Mouse (Mus musculus): Measurements from ENCODE around the gene Sdk2. TPM values are rescaled to one million over a fixed set of nuclear protein-coding genes. Genes with fewer than 3 reads are reported as not detected.

Sdk2 gene
- total RNA-seq, 2 experiments from 2014 or later, result 32.2 to 34.5 TPM

- intact Hi-C loops (cut with DNase I), result no loop called here
- DNase-seq (ENCODE audit: extremely low spot score in 1 of 2, low spot score in 2 of 2), result no peak
These were observed 326.7 kb downstream of the Sdk2 start for GRCm38 (mm10) chr11:113740100-113740499.

DNA sequence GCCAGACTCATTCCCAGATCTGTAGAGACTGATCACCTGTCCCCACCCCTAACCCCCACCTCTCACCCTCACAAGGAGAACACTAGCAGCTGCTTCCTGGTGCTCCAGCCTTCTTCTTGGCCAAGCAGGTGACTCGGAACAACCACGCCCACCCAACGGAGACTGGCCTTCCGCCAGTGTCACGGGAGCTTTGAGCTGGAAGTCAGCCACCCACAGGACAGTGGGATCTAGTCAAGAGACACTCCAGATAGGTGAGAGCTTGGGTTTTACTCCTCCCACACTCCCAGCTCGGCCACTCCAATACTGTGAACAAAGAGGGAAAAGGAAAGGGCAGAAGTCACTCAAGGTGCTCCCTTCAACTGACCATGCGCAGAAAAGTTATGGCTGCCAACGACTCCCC lies 327.6 kb downstream of the Sdk2 start:
- intact Hi-C loops (cut with DNase I), result no loop called here
- peak in 1 of 2 experiments; percentile 53 for DNase-seq (ENCODE audit: extremely low spot score in 1 of 2, low spot score in 2 of 2)

- DNase-seq (ENCODE audit: extremely low spot score in 1 of 2, low spot score in 2 of 2), result no peak
- intact Hi-C loops (cut with DNase I), result no loop called here
These were observed 328.9 kb downstream of the Sdk2 start for GRCm38 (mm10) chr11:113737912-113738311.

DNA sequence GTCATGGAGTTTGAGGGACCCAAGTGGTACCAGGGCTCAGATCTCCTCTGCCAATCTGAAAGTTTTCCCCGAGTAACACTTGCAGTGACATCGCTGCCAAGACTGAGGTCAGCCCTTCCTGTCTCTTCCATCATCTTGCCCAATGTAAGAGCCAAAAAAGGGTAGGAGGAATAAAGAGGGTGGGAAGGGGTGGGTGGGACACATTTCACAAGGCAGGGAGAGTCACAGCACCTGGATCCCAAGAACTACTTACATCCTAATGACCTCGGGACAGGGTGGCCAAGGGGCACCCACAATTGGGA lies 329.3 kb downstream of the Sdk2 start:
- intact Hi-C loops (cut with DNase I), result no loop called here
- no peak for DNase-seq (ENCODE audit: extremely low spot score in 1 of 2, low spot score in 2 of 2)

DNA sequence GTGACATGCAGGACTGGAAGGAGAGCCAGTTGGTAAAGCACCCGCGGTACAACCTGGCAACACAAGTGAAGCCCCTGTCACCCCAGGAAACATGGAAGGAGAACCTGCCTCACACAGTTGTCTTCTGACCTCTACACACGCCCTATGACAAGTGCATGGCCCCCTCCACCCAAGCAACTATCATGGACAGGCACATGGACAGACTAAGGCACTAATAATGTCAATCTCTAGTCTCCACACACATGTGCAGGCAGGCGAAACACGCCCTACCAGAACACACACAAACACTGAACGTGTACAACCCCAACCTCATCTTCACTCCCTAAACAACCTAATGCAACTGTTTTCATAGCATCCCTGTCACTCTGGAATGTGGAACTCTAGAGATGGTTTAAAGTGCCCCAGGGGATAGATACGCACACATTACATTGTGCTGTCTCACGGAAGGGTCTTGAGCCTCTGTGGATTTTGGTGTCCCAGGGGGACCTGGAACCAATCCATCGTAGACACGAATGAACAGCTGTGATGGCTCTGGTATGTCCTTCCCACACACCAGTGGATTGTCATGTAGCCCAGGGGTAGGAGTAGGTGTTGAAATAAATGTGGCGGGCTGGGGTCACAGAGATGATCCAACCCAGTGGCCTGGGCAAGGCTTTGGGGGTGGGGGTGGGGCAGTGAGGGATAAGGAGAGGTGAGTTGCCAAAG lies 329.8 kb downstream of the Sdk2 start:
- intact Hi-C loops (cut with DNase I), result no loop called here
- DNase-seq (ENCODE audit: extremely low spot score in 1 of 2, low spot score in 2 of 2), result no peak

DNA sequence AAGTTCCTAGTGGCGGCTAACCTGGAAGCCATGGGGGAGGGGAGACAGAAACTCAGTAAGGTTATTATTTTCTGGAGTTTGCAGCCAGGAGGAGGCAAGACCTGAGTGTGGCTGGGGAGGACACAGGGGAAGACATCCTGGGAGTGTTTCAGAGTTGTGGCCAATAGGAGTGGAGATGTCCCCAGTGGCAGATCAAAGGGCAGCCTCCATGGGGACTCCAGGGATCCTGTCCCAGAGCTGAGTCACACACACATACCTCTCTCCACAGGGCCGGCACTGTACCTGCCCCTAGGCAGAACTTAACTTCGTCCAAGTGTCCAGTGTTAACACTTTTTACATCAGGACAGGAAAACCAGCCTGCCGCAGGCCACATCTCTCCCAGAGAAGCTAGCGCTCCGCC lies 331.7 kb downstream of the Sdk2 start:
- no peak for DNase-seq (ENCODE audit: extremely low spot score in 1 of 2, low spot score in 2 of 2)
- intact Hi-C loops (cut with DNase I), result no loop called here

DNA sequence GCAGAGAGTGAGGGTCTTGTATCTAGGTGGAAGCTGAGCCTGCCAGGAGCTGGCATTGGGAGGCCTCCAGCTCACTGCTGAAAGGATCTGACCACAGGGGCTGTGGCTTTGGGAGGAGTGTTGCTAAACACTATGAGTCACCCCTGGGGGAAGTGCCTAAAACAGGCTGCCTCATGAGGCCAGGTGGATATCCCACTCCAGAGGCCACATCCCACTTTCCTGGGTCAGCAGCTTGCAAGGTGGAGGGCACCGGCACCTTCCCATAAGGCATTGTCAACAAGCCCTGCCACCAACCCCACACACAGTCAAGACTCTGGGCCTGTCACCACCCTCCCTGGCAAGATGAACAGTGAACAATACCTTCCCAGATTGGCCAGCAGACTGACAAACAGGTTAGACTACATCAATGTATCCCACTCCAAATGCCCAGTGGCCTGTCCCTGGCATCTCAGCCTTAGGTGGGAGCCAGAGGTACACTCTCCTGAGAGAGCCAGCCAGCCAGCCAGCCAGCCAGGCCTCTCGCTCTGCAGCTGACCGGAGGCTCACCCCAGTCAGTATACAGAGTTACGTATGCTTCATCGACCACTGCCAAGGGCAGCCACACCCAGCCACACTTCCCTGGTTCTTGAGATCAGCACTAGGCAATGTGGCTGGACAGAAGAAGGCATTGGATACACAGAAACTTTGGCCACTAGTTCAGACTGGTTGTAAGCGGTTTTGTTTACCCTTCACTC lies 333.0 kb downstream of the Sdk2 start:
- no peak for DNase-seq (ENCODE audit: extremely low spot score in 1 of 2, low spot score in 2 of 2)
- intact Hi-C loops (cut with DNase I), result no loop called here

- no peak for DNase-seq (ENCODE audit: extremely low spot score in 1 of 2, low spot score in 2 of 2)
These were observed 334.8 kb downstream of the Sdk2 start for GRCm38 (mm10) chr11:113731945-113732612.

DNA sequence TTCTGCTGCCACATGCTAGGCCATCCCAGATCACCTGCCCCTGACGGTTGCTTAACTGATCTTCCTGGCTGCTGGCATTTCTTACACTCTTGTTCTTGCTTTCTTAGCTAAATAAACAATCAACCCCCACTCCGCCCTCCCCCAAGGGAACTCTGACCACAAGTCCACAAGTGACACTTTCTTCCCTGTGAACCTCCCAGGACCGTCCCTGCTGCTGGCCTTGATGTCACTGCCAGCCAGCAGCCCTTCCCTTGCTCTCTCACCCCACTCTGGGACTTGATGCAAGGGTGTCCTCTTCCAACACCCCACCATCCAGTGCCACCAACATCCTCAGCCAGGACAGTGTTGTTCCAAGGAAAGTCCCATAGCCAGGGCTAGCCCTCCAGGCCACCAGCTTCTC lies 336.0 kb downstream of the Sdk2 start:
- DNase-seq (ENCODE audit: extremely low spot score in 1 of 2, low spot score in 2 of 2), result no peak
- intact Hi-C loops (cut with DNase I), result no loop called here

More at GRCm38 (mm10) chr11:113731945-113732612, 334.8 kb downstream of the Sdk2 start:
- intact Hi-C loops (cut with DNase I), result no loop called here

GRCm38 (mm10) chr11:113729917-113730316 lies 336.9 kb downstream of the Sdk2 start:
- DNase-seq (ENCODE audit: extremely low spot score in 1 of 2, low spot score in 2 of 2), result peak in 1 of 2 experiments; percentile 48
- intact Hi-C loops (cut with DNase I), result no loop called here

- intact Hi-C loops (cut with DNase I), result no loop called here
- peak in 1 of 2 experiments; percentile 70 for DNase-seq (ENCODE audit: extremely low spot score in 1 of 2, low spot score in 2 of 2)
These were observed 337.6 kb downstream of the Sdk2 start for GRCm38 (mm10) chr11:113729239-113729638.

- intact Hi-C loops (cut with DNase I), result no loop called here
- no peak for DNase-seq (ENCODE audit: extremely low spot score in 1 of 2, low spot score in 2 of 2)
These were observed 338.9 kb downstream of the Sdk2 start for GRCm38 (mm10) chr11:113727992-113728391.

GRCm38 (mm10) chr11:113726994-113727888 lies 339.6 kb downstream of the Sdk2 start:
- DNase-seq (ENCODE audit: extremely low spot score in 1 of 2, low spot score in 2 of 2), result no peak
- intact Hi-C loops (cut with DNase I), result no loop called here

Data from left cerebral cortex, postnatal 10 days (tissue).